Mouse (Mus musculus) bone marrow macrophage, adult 2 months (primary cell): ENCODE data around the gene Zdhhc3. TPM values are rescaled to one million over a fixed set of nuclear protein-coding genes. Genes with fewer than 3 reads are reported as not detected.
A peak's percentile ranks its signal among the peaks of the same experiment; 100 is the strongest.

ENCODE experiments used
- H3K27ac ChIP-seq: 2 replicates; pipeline ENCODE4 v1.5.1; 2012; ENCODE audit warnings: low read depth, low read length; ENCODE audit not compliant: insufficient read depth
- H3K4me1 ChIP-seq: 2 replicates; pipeline ENCODE4 v1.6.1; 2012; ENCODE audit warnings: low read length; ENCODE audit not compliant: control insufficient read depth, insufficient read depth
- H3K4me3 ChIP-seq: 2 replicates; pipeline ENCODE4 v1.5.1; 2012; ENCODE audit warnings: mild to moderate bottlenecking, low read length, moderate library complexity; ENCODE audit not compliant: insufficient read depth
- CTCF ChIP-seq: IDR thresholded peaks from 2 replicates; pipeline ENCODE4 v1.5.1; 2012; ENCODE audit warnings: low read depth, mild to moderate bottlenecking, low read length, moderate library complexity
- POLR2A ChIP-seq: IDR thresholded peaks from 2 replicates; pipeline ENCODE4 v1.6.1; 2012; ENCODE audit warnings: mild to moderate bottlenecking, low read depth, low read length, borderline replicate concordance
- polyA plus RNA-seq: library from polyadenylated mRNA; stranded (reverse); fragments of >200 nt; gene quantifications from 2 replicates; pipeline ENCODE4 v1.2.4, GENCODE M21; 2012; ENCODE audit not compliant: missing spikeins, insufficient read depth, insufficient read length

Gene Zdhhc3
- polyA plus RNA-seq, 1 experiment, result 47.5 TPM

GRCm38 (mm10) chr9:123034426-123034825 is 78.6 kb downstream of the Zdhhc3 start, which contains the start of gene Tgm4:
Tgm4 (plus strand) TSS chr9:123034726.
- no peak within 1 kb of the TSS for H3K27ac ChIP-seq
- no peak within 1 kb of the TSS for H3K4me3 ChIP-seq
- H3K4me1 ChIP-seq, result no peaks in the 10 kb centered on the region
- TF ChIP-seq CTCF, result no peak
- TF ChIP-seq POLR2A, result no peak

GRCm38 (mm10) chr9:123031496-123032246 is 81.3 kb downstream of the Zdhhc3 start:
- Histone ChIP-seq H3K27ac (no peak overlapping the region), H3K4me3 (no peak overlapping the region), H3K4me1 (no peaks in the 10 kb centered on the region)
- TF ChIP-seq CTCF (no peak), POLR2A (no peak)

GRCm38 (mm10) chr9:123024201-123024600 is 88.8 kb downstream of the Zdhhc3 start:
- H3K4me3 ChIP-seq, result no peak overlapping the region
- no peak overlapping the region for H3K27ac ChIP-seq
- H3K4me1 ChIP-seq, result peaks cover 4% of the 10 kb centered on the region
- TF ChIP-seq CTCF (no peak), POLR2A (no peak)

- Histone ChIP-seq H3K27ac (no peak overlapping the region), H3K4me3 (peak overlapping the region; percentile 62), H3K4me1 (peaks cover 6% of the 10 kb centered on the region)
- TF ChIP-seq CTCF (no peak), POLR2A (no peak)
Measured at GRCm38 (mm10) chr9:123021636-123022379, 91.2 kb downstream of the Zdhhc3 start.

GRCm38 (mm10) chr9:123020995-123021631 is 91.9 kb downstream of the Zdhhc3 start, which contains the start of gene Tmem42:
Tmem42 (plus strand) TSS chr9:123021326.
- peak within 1 kb of the TSS; percentile 84 for H3K4me3 ChIP-seq
- TF ChIP-seq CTCF, result no peak
- peaks cover 9% of the 10 kb centered on the region for H3K4me1 ChIP-seq
- H3K27ac ChIP-seq, result peak within 1 kb of the TSS; percentile 76

Other genes starting within 250 kb of the Zdhhc3 start
- gene Zfp445, start 247.2 kb downstream of the Zdhhc3 start, polyA plus RNA-seq, result 51.3 and 61.5 TPM in 2 replicates
- gene Zkscan7, start 227.5 kb downstream of the Zdhhc3 start, polyA plus RNA-seq, result 1.3 and 1.4 TPM in 2 replicates
- gene Zfp105, start 190.1 kb downstream of the Zdhhc3 start, polyA plus RNA-seq, result 1.7 and 1.9 TPM in 2 replicates
- 71.3 and 78.2 TPM in 2 replicates for gene 1110059G10Rik, start 162.2 kb downstream of the Zdhhc3 start, polyA plus RNA-seq
- 34.3 and 46.2 TPM in 2 replicates for gene Kif15, start 162.2 kb downstream of the Zdhhc3 start, polyA plus RNA-seq
- 4.9 and 5.5 TPM in 2 replicates for gene Tmem42, start 91.9 kb downstream of the Zdhhc3 start, polyA plus RNA-seq
- not detected in 2 replicates for gene Tgm4, start 78.5 kb downstream of the Zdhhc3 start, polyA plus RNA-seq
- 24.4 and 25.1 TPM in 2 replicates for gene Exosc7, start within 50 bp of the Zdhhc3 start, polyA plus RNA-seq
- gene Clec3b, start 37.7 kb upstream of the Zdhhc3 start, polyA plus RNA-seq, result not detected in 2 replicates
- gene Cdcp1, start 102.8 kb upstream of the Zdhhc3 start, polyA plus RNA-seq, result not detected in 2 replicates
- gene Tmem158, start 147.6 kb upstream of the Zdhhc3 start, polyA plus RNA-seq, result 0.75 and 1.4 TPM in 2 replicates